9 mouse cellular contexts compared by ENCODE assay signal in genomic region chr6:86009980-86010379, GRCm38 (mm10). TPM values are rescaled to one million over a fixed set of nuclear protein-coding genes. Genes with fewer than 3 reads are reported as not detected.
A peak's percentile ranks its signal among the peaks of the same experiment; 100 is the strongest.
DNase-seq lines count a peak whose midpoint lies in the region; ATAC-seq and TF ChIP-seq lines count a peak whose summit lies in the region.
"Had no signal": no experiment of that assay in that cellular context is flagged by ENCODE, and none has a peak within 500 bp of the region (broad histone marks: within the 10 kb centered on the region; RNA-seq: fewer than 3 reads in every experiment).

No protein-coding gene starts in this region.

- DNase-seq in heart, adult 2 months = peak; percentile 31 to 52
- peak; percentile 50 for DNase-seq in CD4-positive helper T cell, adult 2 months (ENCODE audit: low read depth, low spot score)
- peak; percentile 73 for DNase-seq in brain, adult 2 months (ENCODE audit: low read depth, low spot score)
- DNase-seq in kidney, adult 9 months = peak; percentile 61
- DNase-seq in lung, embryonic 14.5 days = peak; percentile 71
- peak; percentile 42 for DNase-seq in right cerebral cortex, postnatal 14 days

- peak; percentile 91 for TF ChIP-seq CTCF in heart, adult 2 months (IDR thresholded peaks at IDR 0.05)
- peak; percentile 54; the same call in 1 of the 2 replicates for TF ChIP-seq CTCF in embryonic fibroblast, embryonic 13.5 days (IDR thresholded peaks at IDR 0.05; ENCODE audit: borderline replicate concordance, insufficient read depth, low read length)
- TF ChIP-seq CTCF in lung, embryonic 14.5 days (IDR thresholded peaks at IDR 0.05; ENCODE audit: low read depth) = peak; percentile 76

- no peak for TF ChIP-seq POLR2A in heart, adult 2 months (IDR thresholded peaks at IDR 0.05; ENCODE audit: insufficient read depth, low read depth, low read length)
- TF ChIP-seq POLR2A in embryonic fibroblast, embryonic 13.5 days (IDR thresholded peaks at IDR 0.05; ENCODE audit: low read depth, low read length) = no peak

- H3K9me3 ChIP-seq in heart, embryonic 11.5 days (replicated peaks; ENCODE audit: control insufficient read depth, low read length) = no peaks in the 10 kb centered on the region
- no peaks in the 10 kb centered on the region for H3K9me3 ChIP-seq in lung, embryonic 14.5 days (ENCODE audit: low read depth, low read length)
- H3K9me3 ChIP-seq: limb, embryonic 12.5 days had no signal

- ATAC-seq in heart, embryonic 11.5 days (replicated peaks; ENCODE audit: insufficient number of reproducible peaks, low FRiP score, low TSS enrichment) = no peak
- ATAC-seq in lung, embryonic 14.5 days (ENCODE audit: insufficient read depth) = no peak

- WGBS in heart, adult 2 months = 38% methylated on average over 4 of the region's 4 CpGs
- WGBS in heart, embryonic 11.5 days (ENCODE audit: insufficient replicate concordance) = 31% methylated on average over 4 of the region's 4 CpGs
- 38% methylated on average over 4 of the region's 4 CpGs for WGBS in lung, embryonic 14.5 days

- H3K4me2 ChIP-seq in heart, embryonic 11.5 days = no peak overlapping the region
- no peak overlapping the region for H3K4me2 ChIP-seq in lung, embryonic 14.5 days
- H3K4me2 ChIP-seq: limb, embryonic 12.5 days had no signal

- no peaks in the 10 kb centered on the region for H3K4me1 ChIP-seq in heart, adult 2 months (ENCODE audit: control insufficient read depth, insufficient read depth, low read length)
- no peaks in the 10 kb centered on the region for H3K4me1 ChIP-seq in heart, embryonic 11.5 days (ENCODE audit: control insufficient read depth, insufficient read depth, low read length)
- no peaks in the 10 kb centered on the region for H3K4me1 ChIP-seq in embryonic fibroblast, embryonic 13.5 days (ENCODE audit: control insufficient read depth, insufficient read depth, low read length)
- no peaks in the 10 kb centered on the region for H3K4me1 ChIP-seq in lung, embryonic 14.5 days (ENCODE audit: insufficient read depth)
- H3K4me1 ChIP-seq: limb, embryonic 12.5 days had no signal

- H3K79me2 ChIP-seq in heart, adult 2 months (replicated peaks; ENCODE audit: control insufficient read depth, insufficient read depth, low read length) = no peaks in the 10 kb centered on the region

- H3K9ac ChIP-seq in heart, adult 2 months (ENCODE audit: low read depth, low read length) = no peak overlapping the region
- no peak overlapping the region for H3K9ac ChIP-seq in heart, embryonic 11.5 days (ENCODE audit: low read depth, low read length)
- no peak overlapping the region for H3K9ac ChIP-seq in lung, embryonic 14.5 days
- H3K9ac ChIP-seq: limb, embryonic 12.5 days had no signal

- H3K36me3 ChIP-seq in heart, adult 2 months (ENCODE audit: control insufficient read depth, insufficient read depth, low read length) = no peaks in the 10 kb centered on the region
- no peaks in the 10 kb centered on the region for H3K36me3 ChIP-seq in heart, embryonic 11.5 days (ENCODE audit: control insufficient read depth, insufficient read depth, low read length)
- H3K36me3 ChIP-seq in lung, embryonic 14.5 days (ENCODE audit: insufficient read depth) = no peaks in the 10 kb centered on the region
- H3K36me3 ChIP-seq: limb, embryonic 12.5 days had no signal

- H3K27me3 ChIP-seq in heart, adult 2 months (ENCODE audit: control insufficient read depth, insufficient read depth, low read length) = no peaks in the 10 kb centered on the region
- no peaks in the 10 kb centered on the region for H3K27me3 ChIP-seq in heart, embryonic 11.5 days (ENCODE audit: control insufficient read depth, insufficient read depth, low read length)
- H3K27me3 ChIP-seq in lung, embryonic 14.5 days (ENCODE audit: insufficient read depth, low read length) = no peaks in the 10 kb centered on the region
- H3K27me3 ChIP-seq: limb, embryonic 12.5 days had no signal

- no peak for TF ChIP-seq EP300 in heart, adult 2 months (IDR thresholded peaks at IDR 0.05; ENCODE audit: insufficient read depth, low read depth, low read length)

- H3K27ac ChIP-seq in heart, adult 2 months = no peak overlapping the region
- H3K27ac ChIP-seq in heart, embryonic 11.5 days (ENCODE audit: low read depth, low read length) = no peak overlapping the region
- H3K27ac ChIP-seq in embryonic fibroblast, embryonic 13.5 days (ENCODE audit: insufficient read depth, low read length) = no peak overlapping the region
- no peak overlapping the region for H3K27ac ChIP-seq in lung, embryonic 14.5 days (ENCODE audit: low read depth)
- H3K27ac ChIP-seq: limb, embryonic 12.5 days had no signal

- intact Hi-C loops in heart, adult 2 months (cut with DNase I) = loop anchor here (1.0 to 5.0 kb wide), 2 partner anchors 74 to 173 kb away; no protein-coding TSS in a partner anchor

- no peak overlapping the region for H3K4me3 ChIP-seq in heart, adult 2 months
- H3K4me3 ChIP-seq in heart, embryonic 11.5 days (ENCODE audit: low read depth, low read length) = no peak overlapping the region
- no peak overlapping the region for H3K4me3 ChIP-seq in embryonic fibroblast, embryonic 13.5 days (ENCODE audit: insufficient read depth, low read length)
- no peak overlapping the region for H3K4me3 ChIP-seq in lung, embryonic 14.5 days (ENCODE audit: low read depth, low read length)
- H3K4me3 ChIP-seq: limb, embryonic 12.5 days had no signal

RNA-seq across cellular contexts. Expression of gene Figla, which starts 6.0 kb away (rescaled TPM):
- total RNA-seq in heart, adult 2 months (2021) = not detected
- not detected in 2 replicates for polyA plus RNA-seq in heart, adult 2 months (2012; rRNA removed)
- not detected in 2 replicates for polyA plus RNA-seq in heart, embryonic 11.5 days (2014; fragmentation: Nextera tagmentation; extraction: Ambion mirVana)
- polyA plus RNA-seq in embryonic fibroblast, embryonic 13.5 days (2011; ENCODE audit: insufficient read length, low read depth, missing spikeins) = not detected in 2 replicates
- polyA plus RNA-seq in lung, embryonic 14.5 days (2014; fragmentation: Nextera tagmentation; extraction: Ambion mirVana) = not detected in 2 replicates
- polyA plus RNA-seq: limb, embryonic 12.5 days had no signal

RNA-seq across cellular contexts. Expression of gene Add2, which starts 18.5 kb away (rescaled TPM):
- total RNA-seq in heart, adult 2 months (2021) = under 1 TPM; 0.16 to 0.39 TPM
- polyA plus RNA-seq in heart, adult 2 months (2012; rRNA removed) = 0.25 and 0.47 TPM in 2 replicates
- 11.9 and 16.4 TPM in 2 replicates for polyA plus RNA-seq in heart, embryonic 11.5 days (2014; fragmentation: Nextera tagmentation; extraction: Ambion mirVana)
- 0.11 and 0.17 TPM in 2 replicates for polyA plus RNA-seq in embryonic fibroblast, embryonic 13.5 days (2011; ENCODE audit: insufficient read length, low read depth, missing spikeins)
- polyA plus RNA-seq in lung, embryonic 14.5 days (2014; fragmentation: Nextera tagmentation; extraction: Ambion mirVana) = 1.6 and 2.2 TPM in 2 replicates

RNA-seq across cellular contexts. Expression of gene Dusp11, which starts 48.5 kb away (rescaled TPM):
- 10 to 100 TPM; 38.0 to 41.8 TPM for total RNA-seq in heart, adult 2 months (2021)
- 26.0 and 52.4 TPM in 2 replicates for polyA plus RNA-seq in heart, adult 2 months (2012; rRNA removed)
- polyA plus RNA-seq in heart, embryonic 11.5 days (2014; fragmentation: Nextera tagmentation; extraction: Ambion mirVana) = 41.6 and 52.1 TPM in 2 replicates
- polyA plus RNA-seq in embryonic fibroblast, embryonic 13.5 days (2011; ENCODE audit: insufficient read length, low read depth, missing spikeins) = 110 and 114 TPM in 2 replicates
- 50.0 and 56.3 TPM in 2 replicates for polyA plus RNA-seq in lung, embryonic 14.5 days (2014; fragmentation: Nextera tagmentation; extraction: Ambion mirVana)
